Mouse (Mus musculus) heart, adult 2 months (tissue): Measurements from ENCODE around the gene Acadl.

Source experiments
- CTCF ChIP-seq: fragments of 200-600 bp; IDR thresholded peaks from 2 replicates; pipeline ENCODE4 v1.8.1; 2022; ENCODE audit warnings: antibody characterized with exemption, mild to moderate bottlenecking, moderate library complexity
- EP300 ChIP-seq: fragments of 200-500 bp; IDR thresholded peaks from 2 replicates; pipeline ENCODE4 v1.6.1; 2011; ENCODE audit warnings: low read depth, low read length, control low read depth; ENCODE audit not compliant: insufficient read depth
- POLR2A ChIP-seq: fragments of 200-500 bp; IDR thresholded peaks from 2 replicates; pipeline ENCODE4 v1.6.1; 2011; ENCODE audit warnings: mild to moderate bottlenecking, low read depth, low read length, control low read depth; ENCODE audit not compliant: insufficient read depth

DNA sequence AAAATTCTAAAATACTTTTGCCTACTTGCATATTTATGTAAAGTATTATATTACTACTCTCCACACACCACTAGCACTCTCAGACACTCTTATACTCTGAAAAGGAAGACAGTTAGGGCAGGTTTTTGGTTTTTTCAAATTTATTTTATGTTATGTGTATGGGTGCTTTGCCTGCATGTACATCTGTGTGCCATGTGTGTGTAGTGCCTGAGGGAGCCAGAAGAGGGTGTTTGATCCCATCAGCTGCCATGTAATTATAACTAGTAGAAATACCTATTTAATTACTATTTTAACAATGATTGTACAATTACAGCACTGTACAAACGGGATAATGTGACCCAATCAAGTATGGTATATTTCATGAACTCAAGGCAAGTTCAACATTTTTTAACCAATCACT, 57.7 kb downstream of the Acadl start:
- TF ChIP-seq CTCF (no peak), POLR2A (no peak), EP300 (no peak)
